Comparison of ENCODE assay signal across 12 mouse cellular contexts in genomic region chr2:159816344-159816743, GRCm38 (mm10).
"Had no signal": no experiment of that assay in that cellular context is flagged by ENCODE, and none has a peak within 500 bp of the region (broad histone marks: within the 10 kb centered on the region; RNA-seq: fewer than 3 reads in every experiment).

No protein-coding gene starts in this region.

- DNase-seq: retina, postnatal 1 day; right cerebral cortex, adult 18-20 months; right cerebral cortex, postnatal 14 days; right cerebral cortex, postnatal 25 days; right cerebral cortex, postnatal 4 days; spleen, adult 18-20 months; thymus, adult 18-20 months; thymus, adult 2 months; thymus, postnatal 14 days; thymus, postnatal 25 days; thymus, postnatal 36 days; thymus, postnatal 4 days had no signal
